Mouse (Mus musculus): ENCODE data around the gene Cdx2. TPM values are rescaled to one million over a fixed set of nuclear protein-coding genes. Genes with fewer than 3 reads are reported as not detected.

The Cdx2 gene
- polyA plus RNA-seq, 2 experiments: 0.03 TPM; not detected in 1

- Histone ChIP-seq H3K4me1 (ENCODE audit: control insufficient read depth, insufficient read depth, low read length) (no peaks in the 10 kb centered on the region), H3K4me3 (replicated peaks; ENCODE audit: low read length) (no peak overlapping the region), H3K9me3 (ENCODE audit: control insufficient read depth, low read length) (no peaks in the 10 kb centered on the region), H3K9ac (ENCODE audit: low read depth, low read length, severe bottlenecking) (no peak overlapping the region), H3K4me2 (replicated peaks; ENCODE audit: low read depth, low read length, severe bottlenecking) (no peak overlapping the region), H3K36me3 (ENCODE audit: control insufficient read depth, insufficient read depth, low read length) (no peaks in the 10 kb centered on the region), H3K27ac (replicated peaks; ENCODE audit: low read depth, low read length) (no peak overlapping the region), H3K27me3 (ENCODE audit: control insufficient read depth, insufficient read depth, low read length) (peaks cover 71% of the 10 kb centered on the region)
- no peak for ATAC-seq (ENCODE audit: low FRiP score, low read depth)
- 11% methylated on average over 7 of the region's 7 CpGs for WGBS
- no peak for TF ChIP-seq POLR2A (IDR thresholded peaks at IDR 0.05; ENCODE audit: borderline replicate concordance, extremely low read depth, insufficient read depth, insufficient read length)
- DNase-seq (ENCODE audit: low spot score): no peak
These were observed 10.3 kb upstream of the Cdx2 start for GRCm38 (mm10) chr5:147317321-147317720.

GRCm38 (mm10) chr5:147315432-147316075 lies 8.5 kb upstream of the Cdx2 start:
- WGBS: 2% methylated on average over 25 of the region's 25 CpGs
- H3K27me3 ChIP-seq (ENCODE audit: control insufficient read depth, insufficient read depth, low read length): peaks cover 85% of the 10 kb centered on the region

GRCm38 (mm10) chr5:147314646-147315431 lies 7.8 kb upstream of the Cdx2 start:
- WGBS: under 1% methylated on average over 39 of the region's 39 CpGs
- ATAC-seq (ENCODE audit: low FRiP score, low read depth): no peak
- no peaks in the 10 kb centered on the region for H3K4me1 ChIP-seq (ENCODE audit: control insufficient read depth, insufficient read depth, low read length)
- peaks cover 92% of the 10 kb centered on the region for H3K27me3 ChIP-seq (ENCODE audit: control insufficient read depth, insufficient read depth, low read length)
- DNase-seq (ENCODE audit: low spot score): no peak
- H3K36me3 ChIP-seq (ENCODE audit: control insufficient read depth, insufficient read depth, low read length): no peaks in the 10 kb centered on the region
- no peak overlapping the region for H3K4me2 ChIP-seq (replicated peaks; ENCODE audit: low read depth, low read length, severe bottlenecking)
- no peak overlapping the region for H3K27ac ChIP-seq (replicated peaks; ENCODE audit: low read depth, low read length)
- H3K9me3 ChIP-seq (ENCODE audit: control insufficient read depth, low read length): no peaks in the 10 kb centered on the region
- H3K4me3 ChIP-seq (replicated peaks; ENCODE audit: low read length): no peak overlapping the region; the same call in 1 of the 2 replicates
- H3K9ac ChIP-seq (ENCODE audit: low read depth, low read length, severe bottlenecking): no peak overlapping the region
- TF ChIP-seq POLR2A (IDR thresholded peaks at IDR 0.05; ENCODE audit: borderline replicate concordance, extremely low read depth, insufficient read depth, insufficient read length): no peak

More at GRCm38 (mm10) chr5:147315432-147316075, 8.5 kb upstream of the Cdx2 start:
- Histone ChIP-seq H3K9ac (ENCODE audit: low read depth, low read length, severe bottlenecking) (no peak overlapping the region), H3K9me3 (ENCODE audit: control insufficient read depth, low read length) (no peaks in the 10 kb centered on the region), H3K27ac (replicated peaks; ENCODE audit: low read depth, low read length) (no peak overlapping the region), H3K4me1 (ENCODE audit: control insufficient read depth, insufficient read depth, low read length) (no peaks in the 10 kb centered on the region), H3K36me3 (ENCODE audit: control insufficient read depth, insufficient read depth, low read length) (no peaks in the 10 kb centered on the region), H3K4me2 (replicated peaks; ENCODE audit: low read depth, low read length, severe bottlenecking) (no peak overlapping the region), H3K4me3 (replicated peaks; ENCODE audit: low read length) (no peak overlapping the region; the same call in 1 of the 2 replicates)
- DNase-seq (ENCODE audit: low spot score) (no peak), ATAC-seq (ENCODE audit: low FRiP score, low read depth) (no peak)
- TF ChIP-seq POLR2A (IDR thresholded peaks at IDR 0.05; ENCODE audit: borderline replicate concordance, extremely low read depth, insufficient read depth, insufficient read length): no peak

GRCm38 (mm10) chr5:147312830-147313685 lies 6.0 kb upstream of the Cdx2 start:
- H3K4me2 ChIP-seq (replicated peaks; ENCODE audit: low read depth, low read length, severe bottlenecking): no peak overlapping the region
- no peaks in the 10 kb centered on the region for H3K4me1 ChIP-seq (ENCODE audit: control insufficient read depth, insufficient read depth, low read length)
- no peaks in the 10 kb centered on the region for H3K36me3 ChIP-seq (ENCODE audit: control insufficient read depth, insufficient read depth, low read length)
- H3K9ac ChIP-seq (ENCODE audit: low read depth, low read length, severe bottlenecking): no peak overlapping the region
- H3K27ac ChIP-seq (replicated peaks; ENCODE audit: low read depth, low read length): no peak overlapping the region
- DNase-seq (ENCODE audit: low spot score): no peak
- 3% methylated on average over 27 of the region's 27 CpGs for WGBS
- ATAC-seq (ENCODE audit: low FRiP score, low read depth): no peak
- H3K9me3 ChIP-seq (ENCODE audit: control insufficient read depth, low read length): no peaks in the 10 kb centered on the region
- peaks cover 99% of the 10 kb centered on the region for H3K27me3 ChIP-seq (ENCODE audit: control insufficient read depth, insufficient read depth, low read length)
- H3K4me3 ChIP-seq (replicated peaks; ENCODE audit: low read length): no peak overlapping the region
- no peak for TF ChIP-seq POLR2A (IDR thresholded peaks at IDR 0.05; ENCODE audit: borderline replicate concordance, extremely low read depth, insufficient read depth, insufficient read length)

- Histone ChIP-seq H3K4me2 (replicated peaks; ENCODE audit: low read depth, low read length, severe bottlenecking) (no peak overlapping the region), H3K27ac (replicated peaks; ENCODE audit: low read depth, low read length) (no peak overlapping the region), H3K4me1 (ENCODE audit: control insufficient read depth, insufficient read depth, low read length) (peaks cover 8% of the 10 kb centered on the region), H3K27me3 (ENCODE audit: control insufficient read depth, insufficient read depth, low read length) (peaks cover 100% of the 10 kb centered on the region), H3K4me3 (replicated peaks; ENCODE audit: low read length) (no peak overlapping the region), H3K36me3 (ENCODE audit: control insufficient read depth, insufficient read depth, low read length) (no peaks in the 10 kb centered on the region), H3K9me3 (ENCODE audit: control insufficient read depth, low read length) (no peaks in the 10 kb centered on the region), H3K9ac (ENCODE audit: low read depth, low read length, severe bottlenecking) (no peak overlapping the region)
- 0% methylated on average over 2 of the region's 2 CpGs for WGBS
- ATAC-seq (ENCODE audit: low FRiP score, low read depth) (no peak), DNase-seq (ENCODE audit: low spot score) (no peak)
- no peak for TF ChIP-seq POLR2A (IDR thresholded peaks at IDR 0.05; ENCODE audit: borderline replicate concordance, extremely low read depth, insufficient read depth, insufficient read length)
These were observed 2.7 kb upstream of the Cdx2 start for GRCm38 (mm10) chr5:147309786-147310185.

Data from limb, embryonic 14.5 days (tissue).